Mouse (Mus musculus) macrophage (primary cell): ENCODE data around the gene D2hgdh. TPM values are rescaled to one million over a fixed set of nuclear protein-coding genes. Genes with fewer than 3 reads are reported as not detected.
"Not testable (repeated sequence)": the region's sequence is repeated elsewhere in the genome, so short reads cannot be mapped to it uniquely, and the experiment has no call there.

Experiments
- H3K27ac ChIP-seq: fragments of 350-480 bp; formaldehyde crosslinking; 2 replicates; pipeline ENCODE4 v1.9.0; 2021
- H3K36me3 ChIP-seq: fragments of 350-480 bp; formaldehyde crosslinking; 2 replicates; pipeline ENCODE4 v1.9.0; 2021; ENCODE audit errors: inconsistent target
- H3K4me3 ChIP-seq: fragments of 350-480 bp; formaldehyde crosslinking; 2 replicates; pipeline ENCODE4 v1.9.0; 2021; ENCODE audit errors: inconsistent target
- H3K79me2 ChIP-seq: fragments of 350-480 bp; formaldehyde crosslinking; 2 replicates; pipeline ENCODE4 v1.9.0; 2021; ENCODE audit errors: inconsistent target
- WGBS: methylation state at CpG from one replicate; pipeline ENCODE4 v1.1.7; 2026; ENCODE audit warnings: inconsistent platforms; ENCODE audit not compliant: missing documents; 5-methylcytosine and 5-hydroxymethylcytosine counted together
- polyA plus RNA-seq: library from polyadenylated mRNA; stranded (reverse); fragments of 250-400 nt; gene quantifications from 3 replicates; pipeline ENCODE4 v1.2.4, GENCODE M21; 2018; ENCODE audit warnings: inconsistent platforms

Gene D2hgdh
- polyA plus RNA-seq, 1 experiment from 2014 or later: 9.9 TPM

DNA sequence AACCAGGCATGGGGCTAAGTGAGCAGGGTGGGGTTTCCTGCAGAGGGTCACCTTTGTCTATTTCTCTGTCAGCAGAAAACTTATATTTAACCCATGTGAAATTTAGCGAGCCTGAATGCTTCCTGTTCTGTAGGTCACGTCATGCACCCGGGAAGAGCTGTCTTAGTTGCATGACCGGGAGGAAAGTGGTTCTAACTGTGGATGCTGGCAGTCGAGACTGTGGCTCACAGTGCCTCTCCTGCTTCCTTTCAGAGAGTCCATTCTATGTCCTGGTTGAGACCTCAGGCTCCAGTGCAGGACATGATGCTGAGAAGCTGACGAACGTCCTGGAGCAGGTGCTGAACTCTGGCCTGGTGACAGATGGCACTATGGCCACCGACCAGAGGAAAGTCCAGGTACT lies 13.9 kb downstream of the D2hgdh start:
- H3K4me3 ChIP-seq, H3K27ac ChIP-seq, H3K79me2 ChIP-seq: not testable (repeated sequence)
- peaks cover 15% of the 10 kb centered on the region; the same call in 1 of the 2 replicates for H3K36me3 ChIP-seq
- WGBS: 89% methylated on average over 7 of the region's 8 CpGs

DNA sequence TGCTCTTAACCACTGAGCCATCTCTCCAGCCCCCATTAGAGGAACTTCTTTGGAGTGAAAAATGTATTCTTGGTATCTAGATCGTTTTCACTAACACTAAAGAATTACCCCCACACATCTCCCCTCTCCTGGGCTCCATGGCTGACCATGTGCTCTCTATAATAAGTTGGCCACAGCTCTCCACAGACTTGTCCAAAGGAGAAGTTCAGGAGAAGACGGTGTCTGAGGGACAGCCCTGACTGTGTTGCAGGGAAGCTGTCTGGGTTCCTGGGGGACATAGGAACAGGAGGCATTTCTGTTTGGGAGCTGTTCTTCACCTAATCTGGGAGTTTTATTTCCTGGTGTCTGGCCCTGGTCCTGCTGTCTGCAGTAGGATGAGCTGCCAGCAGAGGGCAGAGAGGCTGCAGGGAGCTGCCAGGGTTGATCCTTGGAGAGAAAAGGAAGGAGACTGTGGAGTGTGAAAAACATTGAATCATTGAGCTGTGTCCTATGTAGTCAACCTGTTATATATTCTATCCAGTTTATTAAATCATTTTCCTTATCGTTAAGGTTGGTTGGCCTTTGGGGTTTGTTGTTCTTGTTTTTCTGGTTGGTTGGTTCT lies 21.2 kb downstream of the D2hgdh start:
- WGBS: 86% methylated on average over 1 of the region's 3 CpGs
- H3K79me2 ChIP-seq, H3K4me3 ChIP-seq, H3K36me3 ChIP-seq, H3K27ac ChIP-seq: not testable (repeated sequence)

DNA sequence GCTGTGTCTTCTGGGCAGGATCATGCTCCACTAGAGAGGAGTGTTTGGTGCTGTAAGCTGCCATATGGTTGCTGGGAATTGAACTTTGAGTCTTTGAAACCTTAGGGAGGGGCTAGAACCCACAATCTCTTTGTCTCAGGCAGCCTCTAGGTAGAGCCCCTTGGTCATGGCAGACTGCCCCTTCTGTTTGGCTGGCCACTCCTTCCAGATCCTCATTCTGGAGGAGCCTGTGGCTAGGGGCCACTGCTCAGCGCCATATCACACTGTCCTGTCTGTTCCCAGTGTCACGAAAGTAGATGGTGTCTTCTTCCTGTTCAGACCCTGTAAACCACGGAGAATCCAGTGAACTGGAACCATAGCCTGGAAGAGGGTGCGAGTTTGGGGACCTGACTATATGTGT lies 31.1 kb downstream of the D2hgdh start:
- 88% methylated on average over 4 of the region's 4 CpGs for WGBS
- H3K79me2 ChIP-seq, H3K4me3 ChIP-seq, H3K36me3 ChIP-seq, H3K27ac ChIP-seq: not testable (repeated sequence)

DNA sequence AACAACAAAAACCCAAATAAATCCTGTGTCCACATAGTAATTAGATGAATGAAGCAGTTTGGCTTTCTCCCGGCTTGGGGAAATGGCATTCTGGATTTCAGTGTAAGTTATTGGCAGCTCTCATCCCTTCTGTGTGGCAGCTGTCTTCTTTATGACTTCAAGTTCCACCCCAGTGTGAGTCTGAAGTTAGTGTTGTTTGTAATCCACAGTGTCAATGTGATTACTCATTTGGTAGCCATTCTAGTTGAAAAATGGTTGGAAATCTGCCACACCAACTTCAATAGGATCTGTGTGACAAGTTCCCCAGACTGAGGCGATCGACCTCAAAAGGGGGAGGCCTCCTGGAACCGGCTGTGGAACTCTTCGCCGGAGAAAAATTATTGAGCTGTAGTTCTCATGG lies 32.7 kb downstream of the D2hgdh start:
- H3K4me3 ChIP-seq: no peak overlapping the region
- H3K79me2 ChIP-seq: no peaks in the 10 kb centered on the region
- H3K27ac ChIP-seq: no peak overlapping the region
- H3K36me3 ChIP-seq: no peaks in the 10 kb centered on the region
- WGBS: 84% methylated on average over 6 of the region's 6 CpGs

DNA sequence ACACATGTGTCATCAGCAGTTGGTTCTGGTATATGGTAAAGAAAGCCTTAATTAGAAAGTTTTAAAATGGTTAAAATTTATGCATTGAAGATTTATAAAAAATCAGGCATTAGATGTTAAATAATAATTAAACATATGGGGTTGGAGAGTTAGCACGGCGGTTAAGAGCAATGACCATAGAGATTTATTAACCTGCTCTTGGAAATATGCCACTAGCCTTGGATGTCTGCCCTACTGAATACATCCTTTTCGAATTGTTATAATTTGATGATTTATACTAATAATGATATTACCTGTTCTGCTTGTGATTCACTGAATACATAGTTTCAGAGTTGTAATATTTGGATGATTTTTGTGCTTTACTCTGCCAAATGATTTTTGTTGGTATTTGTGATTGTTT lies 33.3 kb downstream of the D2hgdh start:
- Histone ChIP-seq H3K36me3 (no peaks in the 10 kb centered on the region), H3K27ac (no peak overlapping the region), H3K79me2 (no peaks in the 10 kb centered on the region), H3K4me3 (no peak overlapping the region)
- 90% methylated on average over 3 of the region's 3 CpGs for WGBS

DNA sequence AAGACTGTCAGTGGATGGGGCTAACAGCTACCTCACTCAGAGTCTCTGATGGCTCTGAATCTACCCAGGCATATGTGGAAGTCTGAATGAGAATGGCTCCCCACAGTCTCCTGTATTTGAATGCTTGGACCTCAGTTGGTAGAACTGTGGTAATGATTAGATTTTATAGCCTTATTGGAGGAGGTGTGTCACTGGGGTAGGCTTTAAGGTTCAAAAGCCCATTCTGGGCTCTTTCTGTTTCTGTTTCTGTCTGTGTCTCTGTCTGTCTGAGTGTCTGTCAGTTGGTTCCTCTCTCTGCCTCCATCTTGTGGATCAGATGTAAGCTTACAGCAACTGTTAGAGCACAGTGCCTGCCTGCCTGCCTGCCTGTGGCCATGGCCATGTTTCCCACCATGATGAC lies 34.9 kb downstream of the D2hgdh start:
- H3K36me3 ChIP-seq: no peaks in the 10 kb centered on the region
- no peaks in the 10 kb centered on the region for H3K79me2 ChIP-seq
- H3K27ac ChIP-seq: no peak overlapping the region
- no peak overlapping the region for H3K4me3 ChIP-seq

DNA sequence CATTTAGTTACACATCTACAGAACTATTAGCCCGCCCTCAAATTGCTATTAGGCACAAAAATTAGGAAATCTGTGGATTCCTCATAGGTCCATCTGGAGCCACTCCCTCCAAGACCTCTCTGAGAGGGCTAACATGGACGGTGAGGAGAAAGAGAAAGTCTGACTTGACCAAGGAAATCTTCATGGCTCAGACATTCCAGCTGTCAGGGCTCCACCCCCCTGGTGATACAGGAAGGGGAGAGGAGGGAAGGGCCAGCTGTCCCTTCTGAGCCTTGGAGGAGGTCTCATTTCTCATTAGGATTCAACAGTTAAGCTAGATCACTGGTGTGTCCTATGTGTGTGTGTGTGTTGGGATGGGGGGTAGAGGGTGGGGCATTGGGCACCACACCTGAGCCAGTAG lies 36.3 kb downstream of the D2hgdh start, which contains the start of gene Gal3st2:
Gene Gal3st2, plus strand, starts transcription at position 259 of the 400 bp plus-strand sequence.
- not testable (repeated sequence) for H3K27ac ChIP-seq, H3K79me2 ChIP-seq, H3K4me3 ChIP-seq, H3K36me3 ChIP-seq
- WGBS: 70% methylated on average over 2 of the region's 2 CpGs

DNA sequence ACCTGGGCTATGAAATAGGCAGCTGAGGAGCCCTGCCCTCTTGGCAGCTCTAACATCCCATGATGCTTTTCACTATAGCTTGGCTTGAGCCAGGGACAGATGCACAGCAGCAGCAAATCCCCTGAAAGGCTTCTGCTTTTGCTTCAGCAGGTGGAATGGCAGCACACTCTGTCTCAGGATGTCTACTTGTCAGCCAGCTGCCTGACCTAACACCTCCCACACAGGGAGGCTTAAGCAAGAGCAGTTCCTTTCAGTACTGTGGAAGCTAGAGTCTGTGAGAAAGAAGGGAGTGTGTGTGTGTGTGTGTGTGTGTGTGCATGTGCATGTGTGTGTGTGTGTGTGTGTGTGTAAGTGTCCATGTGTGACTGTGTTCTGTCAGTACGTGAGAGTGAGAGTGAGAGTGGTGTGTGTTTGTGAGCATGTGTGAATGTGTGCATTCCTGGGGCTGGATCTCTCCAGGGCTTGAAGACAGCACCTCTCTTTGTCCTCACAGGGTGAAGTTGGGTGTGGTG lies 46.9 kb downstream of the D2hgdh start:
- H3K4me3 ChIP-seq, H3K79me2 ChIP-seq, H3K36me3 ChIP-seq, H3K27ac ChIP-seq: not testable (repeated sequence)
- WGBS: no CpG with 5 or more reads among the region's 1 CpGs

DNA sequence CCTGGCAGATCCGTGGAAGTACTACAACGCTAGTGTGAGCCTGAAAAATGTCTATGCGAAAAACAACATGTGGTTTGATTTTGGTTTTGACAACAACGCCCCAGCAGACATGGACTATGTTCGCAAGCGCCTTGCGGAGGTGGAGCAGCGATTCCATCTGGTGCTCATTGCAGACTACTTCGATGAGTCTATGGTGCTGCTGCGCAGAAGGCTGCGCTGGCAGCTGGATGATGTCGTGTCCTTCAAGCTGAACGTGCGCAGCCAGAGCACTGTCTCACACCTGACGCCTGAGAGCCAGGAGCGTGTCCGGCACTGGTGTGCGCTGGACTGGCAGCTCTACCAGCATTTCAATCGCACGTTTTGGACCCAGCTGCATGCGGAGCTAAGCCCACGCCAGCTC lies 49.7 kb downstream of the D2hgdh start:
- not testable (repeated sequence) for H3K36me3 ChIP-seq, H3K27ac ChIP-seq, H3K79me2 ChIP-seq, H3K4me3 ChIP-seq
- no CpG with 5 or more reads among the region's 22 CpGs for WGBS

DNA sequence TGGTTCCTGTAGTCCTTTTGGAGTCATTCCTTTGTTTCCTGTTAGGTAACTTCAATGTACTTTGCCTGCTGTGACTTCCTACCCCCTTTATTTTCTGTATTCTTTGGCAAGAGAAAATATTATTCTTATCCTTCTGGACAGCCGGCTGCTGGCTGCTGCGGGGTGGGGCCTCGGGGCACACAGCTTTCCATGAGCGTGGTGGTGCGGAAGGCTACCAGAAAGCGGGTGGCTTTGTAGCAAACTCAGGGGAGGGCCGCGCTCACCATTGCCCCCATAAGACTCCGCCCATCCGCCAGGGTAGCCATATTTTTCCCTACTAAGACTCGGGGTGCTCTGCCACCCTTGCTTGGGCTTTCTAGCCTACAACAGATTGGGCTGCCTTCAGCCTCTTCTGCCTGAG lies 57.1 kb downstream of the D2hgdh start:
- H3K4me3 ChIP-seq, H3K27ac ChIP-seq, H3K79me2 ChIP-seq, H3K36me3 ChIP-seq: not testable (repeated sequence)
- no CpG with 5 or more reads among the region's 11 CpGs for WGBS

DNA sequence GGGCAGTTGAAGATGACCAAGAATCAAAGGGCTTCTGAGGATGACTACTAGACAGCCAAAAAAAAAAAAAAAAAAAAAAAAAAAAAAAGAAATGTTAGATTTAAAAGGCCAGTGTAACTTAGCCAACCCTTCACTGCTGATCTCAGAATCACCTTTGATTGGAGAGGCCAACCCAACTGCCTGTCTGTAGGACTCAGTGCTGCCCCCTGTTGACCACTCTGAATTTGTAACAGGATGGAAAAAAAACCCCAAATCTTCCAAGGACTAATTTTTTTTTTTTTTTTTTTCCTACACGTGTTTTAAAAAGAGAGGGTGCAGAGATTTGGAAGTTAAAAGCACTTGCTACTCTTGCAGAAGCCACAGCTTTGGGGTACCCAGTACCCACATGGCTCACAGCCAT lies 66.2 kb downstream of the D2hgdh start:
- not testable (repeated sequence) for H3K4me3 ChIP-seq, H3K36me3 ChIP-seq, H3K27ac ChIP-seq, H3K79me2 ChIP-seq
- WGBS: no CpG with 5 or more reads among the region's 1 CpGs

DNA sequence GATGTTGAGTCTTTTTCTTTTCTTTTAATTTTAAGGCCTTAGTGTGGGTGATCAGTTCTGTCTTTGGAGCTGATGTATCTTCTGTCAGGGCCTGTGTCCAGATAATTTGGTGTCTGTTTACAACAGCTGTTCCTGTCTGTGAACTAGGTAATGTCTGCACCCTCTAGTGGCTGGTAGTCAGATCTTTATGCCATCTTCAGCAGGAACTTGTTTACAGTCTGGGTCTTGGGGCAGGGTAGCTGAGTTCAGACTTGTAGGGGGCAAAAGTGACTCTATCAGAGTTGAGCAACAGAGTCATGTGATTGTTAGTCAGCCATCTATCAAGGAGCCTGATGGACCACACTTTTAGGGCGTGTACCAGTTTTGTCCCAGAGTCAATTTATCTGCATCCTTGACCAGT lies 72.7 kb downstream of the D2hgdh start:
- not testable (repeated sequence) for H3K27ac ChIP-seq, H3K79me2 ChIP-seq, H3K4me3 ChIP-seq, H3K36me3 ChIP-seq
- WGBS: no CpG with 5 or more reads among the region's 1 CpGs

DNA sequence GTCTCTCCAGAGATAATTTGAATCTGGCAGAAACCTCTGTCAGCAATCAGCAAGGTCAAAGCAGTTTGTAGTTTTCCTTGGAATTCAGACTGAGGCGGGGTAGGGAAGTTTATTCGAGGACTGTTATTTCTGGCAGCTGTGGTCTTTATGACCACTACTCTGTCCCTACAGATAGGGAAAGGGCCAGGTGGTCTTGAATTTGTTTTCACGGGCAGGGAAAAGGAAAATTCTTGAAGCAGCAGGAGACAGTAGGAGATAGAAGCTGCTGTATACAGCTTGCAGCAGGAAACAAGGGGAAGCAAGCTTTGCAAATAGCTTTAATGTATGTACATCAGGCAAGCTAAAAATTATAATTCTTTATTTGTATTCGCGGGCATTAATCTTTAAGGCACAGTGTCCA lies 76.6 kb downstream of the D2hgdh start:
- not testable (repeated sequence) for H3K36me3 ChIP-seq, H3K27ac ChIP-seq, H3K4me3 ChIP-seq, H3K79me2 ChIP-seq
- no CpG with 5 or more reads among the region's 5 CpGs for WGBS
